Mouse (Mus musculus): ENCODE measurements around the gene Sufu.

Gene Sufu

DNA sequence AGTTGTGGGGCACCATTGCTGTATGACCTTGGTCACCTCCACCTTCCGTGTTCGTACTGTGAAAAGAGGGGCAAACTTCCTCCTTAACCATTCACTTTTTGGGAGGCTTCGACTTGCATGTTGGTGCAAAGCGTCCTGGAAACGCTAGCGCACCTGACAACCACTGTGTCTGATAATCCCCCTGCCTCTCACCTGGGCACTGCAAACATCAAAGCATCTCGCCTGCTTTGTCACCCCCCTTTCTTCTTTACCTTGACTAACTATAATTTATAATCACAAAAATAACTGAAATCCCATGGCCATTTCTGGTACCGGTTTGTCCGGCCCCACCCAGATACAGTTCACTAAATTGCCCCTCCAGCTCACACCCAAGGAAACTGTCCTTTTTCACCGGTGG lies 2.0 kb upstream of the Sufu start:
- DNase-seq (ENCODE audit: low spot score): no peak

DNA sequence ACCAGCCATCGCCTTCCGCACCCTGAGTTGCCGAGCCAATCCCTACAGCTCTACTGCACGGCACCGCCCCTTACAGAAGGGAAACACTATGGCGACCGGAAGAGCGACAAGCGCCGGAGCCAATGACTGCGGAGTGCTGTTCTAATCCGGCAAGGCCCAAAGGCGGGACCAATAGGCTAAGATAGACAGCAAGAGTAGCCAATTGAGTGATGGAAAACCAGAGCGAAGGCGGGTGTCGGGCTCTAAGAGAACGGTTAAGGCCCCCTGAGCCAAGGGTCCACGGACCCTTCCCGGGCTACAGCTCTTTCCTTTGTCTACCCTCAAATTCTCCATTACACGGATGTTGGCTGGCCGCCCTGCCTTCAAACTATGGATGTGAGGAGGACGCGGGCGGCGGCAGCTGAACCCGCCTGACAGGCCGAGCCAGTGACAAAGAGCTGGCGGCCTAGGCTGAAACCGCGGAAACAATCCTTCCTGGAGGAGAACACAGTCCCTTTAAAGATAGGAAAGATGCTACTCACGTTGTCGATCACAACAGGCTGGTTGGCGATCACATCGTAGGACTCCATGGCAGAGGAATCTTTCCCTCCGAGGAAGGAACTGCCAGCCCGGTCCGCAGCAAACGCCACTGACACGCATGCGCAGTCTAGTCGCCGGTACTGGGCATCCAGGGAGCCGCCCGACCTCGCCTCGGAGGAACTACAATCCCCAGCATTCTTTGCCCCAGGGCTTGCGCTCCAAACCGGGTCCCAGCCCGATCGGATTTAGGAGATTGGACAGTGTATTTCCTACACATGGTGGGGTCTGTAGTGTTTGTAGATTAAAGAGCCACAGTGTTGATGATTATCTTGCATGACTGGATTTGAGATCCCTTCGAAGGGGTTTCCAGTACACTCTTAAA lies 1.3 kb upstream of the Sufu start, which contains the start of gene Actr1a:
Gene Actr1a, minus strand, starts transcription at position 640 of the 901 bp plus-strand sequence.
- peak; percentile 98 for DNase-seq (ENCODE audit: low spot score)

DNA sequence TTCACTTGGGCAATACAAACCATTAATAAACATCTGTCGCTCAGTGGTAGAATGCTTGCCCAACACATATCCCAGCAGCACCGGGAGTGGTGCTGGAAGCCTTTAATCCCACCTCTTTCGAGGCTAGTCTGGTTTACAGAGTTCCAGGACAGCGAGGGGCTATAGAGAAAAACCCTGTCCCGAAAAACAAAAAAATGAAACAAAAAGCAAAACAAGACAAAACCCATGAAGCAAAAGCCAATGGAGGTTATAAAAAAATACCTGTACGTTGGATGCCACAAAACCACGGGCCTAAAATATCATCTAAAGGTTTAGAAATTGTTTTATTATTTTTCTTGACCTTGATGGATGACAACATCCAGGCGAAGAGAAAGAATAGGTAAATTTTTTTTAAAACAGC lies 587 bp upstream of the Sufu start:
- DNase-seq (ENCODE audit: low spot score): no peak

DNA sequence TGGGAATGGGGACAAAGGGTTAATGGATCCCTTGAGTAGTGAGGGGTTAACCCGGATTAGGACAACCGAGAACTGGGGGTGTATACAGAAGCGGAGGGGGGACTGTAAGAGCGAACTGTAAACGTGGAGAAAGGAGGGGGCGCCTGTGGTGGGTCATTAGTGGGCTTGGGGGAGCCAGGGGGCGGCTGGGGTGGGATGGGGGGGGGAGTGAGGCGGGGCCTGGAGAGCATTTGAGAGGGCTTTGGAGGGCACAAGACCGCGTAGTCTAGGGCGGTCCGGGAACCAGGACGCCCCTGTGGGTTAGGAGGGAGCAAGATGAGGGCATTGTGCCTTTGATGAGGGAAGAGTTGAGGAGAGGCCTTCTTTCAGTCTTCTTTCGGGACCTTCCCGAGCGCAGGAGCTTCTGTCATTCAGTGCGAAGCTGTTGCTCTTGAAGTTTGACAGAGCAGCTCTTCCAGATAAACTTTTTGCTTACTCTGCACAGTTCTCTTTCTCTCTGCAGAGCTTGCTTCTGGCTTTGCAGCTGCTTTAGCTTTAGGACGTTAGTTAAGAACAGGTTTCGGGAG lies 823 bp downstream of the Sufu start:
- DNase-seq (ENCODE audit: low spot score): no peak

DNA sequence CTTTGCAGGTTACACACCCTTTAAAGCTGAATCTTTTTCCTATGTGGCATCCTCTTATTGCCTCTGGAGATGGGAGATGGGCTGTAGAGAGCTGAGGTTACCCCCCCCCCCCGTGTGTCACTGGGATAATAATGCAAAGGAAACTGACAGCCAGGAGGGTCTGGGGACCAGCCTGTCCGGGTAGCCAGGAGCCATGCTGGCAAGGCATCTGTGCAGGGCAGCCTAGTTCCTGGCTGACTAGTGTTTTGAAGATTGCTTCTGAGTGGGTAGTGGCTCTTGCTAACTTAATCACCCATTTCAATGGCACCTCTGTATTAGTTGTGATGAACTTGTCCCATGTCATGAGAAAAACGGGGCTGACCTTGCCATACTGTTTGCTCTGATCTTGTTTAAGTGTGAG lies 1.7 kb downstream of the Sufu start:
- DNase-seq (ENCODE audit: low spot score): no peak

DNA sequence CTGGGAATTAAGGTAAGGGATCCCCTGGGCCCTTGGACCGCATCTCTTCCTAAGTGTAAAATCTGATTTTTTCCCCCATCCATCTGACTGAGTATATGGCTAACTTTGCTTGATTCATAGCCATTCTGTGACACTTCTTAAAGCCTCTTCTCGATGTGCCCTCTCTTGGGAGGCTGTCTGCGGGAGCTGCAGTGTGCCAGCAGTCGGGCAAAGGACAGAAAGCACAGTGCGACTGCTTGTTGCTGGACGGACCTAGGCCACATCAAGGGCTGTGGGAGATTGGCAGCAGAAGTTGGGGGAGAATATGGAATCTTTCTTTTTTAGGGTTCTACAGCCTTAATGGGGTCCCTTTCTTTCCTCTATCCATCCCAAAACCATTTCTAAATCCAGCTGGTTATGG lies 2.7 kb downstream of the Sufu start:
- no peak for DNase-seq (ENCODE audit: low spot score)

DNA sequence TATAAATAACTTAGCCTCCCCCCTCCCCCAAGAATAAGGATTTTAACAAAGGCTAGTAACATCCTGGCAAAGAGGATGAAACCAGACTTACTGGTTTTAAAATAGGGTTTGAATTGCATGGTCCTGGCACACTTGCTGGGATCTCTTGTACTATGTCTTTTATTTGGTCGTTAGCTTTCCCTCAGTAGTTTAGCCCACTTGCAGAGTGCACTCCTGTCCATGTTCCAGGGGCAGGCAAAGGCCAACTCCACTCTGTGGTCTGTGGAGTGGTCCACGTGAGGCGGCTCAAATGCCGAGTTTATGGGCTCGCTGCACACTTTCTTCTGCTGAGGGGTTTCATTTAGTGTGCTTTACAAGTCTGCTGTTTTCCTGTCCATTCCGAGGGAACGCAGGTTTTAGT lies 3.2 kb downstream of the Sufu start:
- DNase-seq (ENCODE audit: low spot score): peak; percentile 50

DNA sequence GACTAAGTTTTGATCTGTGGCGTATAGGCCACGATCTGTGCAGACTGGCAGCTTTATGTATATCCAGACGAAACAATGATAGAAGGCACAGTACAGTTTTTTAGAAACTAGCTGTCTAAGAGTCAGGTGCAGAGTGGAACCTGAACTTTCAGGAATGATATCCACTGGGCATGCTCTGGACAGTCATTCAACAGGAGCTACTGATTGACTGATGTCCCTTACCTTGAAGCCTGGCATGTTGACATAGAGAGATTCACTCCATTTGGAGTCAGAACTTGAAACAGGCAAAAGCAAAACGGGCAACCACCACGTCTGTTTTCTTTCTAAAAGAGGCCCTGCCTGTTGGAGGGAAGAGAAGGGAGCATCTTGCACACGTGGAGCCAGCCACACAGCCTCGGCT lies 3.9 kb downstream of the Sufu start:
- no peak for DNase-seq (ENCODE audit: low spot score)

DNA sequence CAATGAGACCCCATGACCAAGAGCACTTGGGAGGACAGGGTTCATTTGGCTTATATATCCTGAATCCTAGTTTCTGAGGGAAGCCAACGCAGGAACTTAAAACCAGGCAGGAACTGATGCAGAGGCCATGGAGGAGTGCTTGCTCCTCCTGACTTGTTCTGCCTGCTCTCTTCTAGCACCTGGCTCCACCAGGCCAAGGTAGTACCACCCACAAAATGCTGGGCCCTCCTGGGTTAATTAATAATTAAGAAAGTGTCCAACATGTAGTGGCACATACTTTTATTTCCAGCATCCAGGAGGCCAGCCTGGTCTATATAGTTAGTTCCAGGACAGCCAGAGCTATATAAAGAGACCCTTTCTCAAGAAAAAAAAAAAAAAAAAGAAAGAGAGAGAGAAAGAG lies 7.3 kb downstream of the Sufu start:
- no peak for DNase-seq (ENCODE audit: low spot score)

DNA sequence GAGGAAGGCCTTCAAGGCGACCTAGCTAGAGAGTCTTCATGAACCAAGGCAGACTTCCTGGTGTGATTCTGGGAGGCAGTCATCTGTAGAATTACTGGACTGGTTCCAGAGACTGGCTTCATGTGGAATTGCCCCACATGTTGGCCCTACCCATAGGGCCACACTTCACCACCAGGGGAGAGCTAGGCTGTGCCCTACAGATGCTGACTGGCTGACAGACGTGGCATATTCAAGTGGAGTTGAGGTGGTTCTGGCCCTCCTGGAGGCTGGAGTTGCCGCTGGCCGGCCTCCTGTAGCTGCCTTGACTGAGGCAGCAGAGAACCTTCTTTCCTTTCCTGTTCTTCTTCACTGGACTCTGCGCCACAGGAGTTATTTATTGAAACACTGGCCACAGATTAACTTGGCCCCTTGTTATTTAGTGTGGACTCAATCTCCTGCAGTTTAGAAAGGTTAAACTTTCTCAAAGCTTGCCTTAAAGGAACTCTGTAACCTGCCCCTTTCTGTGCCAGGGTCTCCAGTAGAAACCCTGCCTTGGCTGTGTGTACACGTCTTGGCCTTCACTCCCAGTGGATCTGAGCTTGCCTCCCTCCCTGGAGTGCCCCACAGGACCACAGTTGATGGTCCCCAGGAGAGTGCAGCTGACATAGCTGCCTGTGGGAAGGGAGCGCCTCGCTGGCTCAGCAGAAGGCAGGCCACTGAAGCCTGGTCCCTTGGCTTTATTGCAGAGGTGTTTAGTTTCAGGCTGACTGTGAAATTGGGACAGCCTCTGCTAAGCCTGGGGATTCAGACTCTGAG lies 10.1 kb downstream of the Sufu start:
- no peak for DNase-seq (ENCODE audit: low spot score)

DNA sequence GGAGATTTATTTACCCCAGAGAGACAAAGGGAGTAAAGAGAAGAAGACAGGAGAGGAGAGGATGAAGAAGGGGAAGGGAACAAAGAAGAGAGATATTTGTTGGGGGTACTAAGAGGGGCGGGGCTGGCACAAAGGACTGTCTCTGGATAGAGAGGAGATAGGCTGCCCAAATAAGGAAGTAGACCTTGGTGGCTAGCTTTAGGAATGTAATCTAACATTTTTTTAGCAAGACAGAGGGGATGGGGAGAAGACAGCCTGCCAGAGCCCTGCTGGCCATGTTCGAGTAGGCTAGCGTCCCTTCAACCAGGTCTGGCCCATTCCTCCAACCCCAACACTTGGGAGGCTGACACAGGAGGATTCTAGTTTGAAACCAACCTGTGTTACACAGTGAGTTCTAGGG lies 12.8 kb downstream of the Sufu start:
- no peak for DNase-seq (ENCODE audit: low spot score)

DNA sequence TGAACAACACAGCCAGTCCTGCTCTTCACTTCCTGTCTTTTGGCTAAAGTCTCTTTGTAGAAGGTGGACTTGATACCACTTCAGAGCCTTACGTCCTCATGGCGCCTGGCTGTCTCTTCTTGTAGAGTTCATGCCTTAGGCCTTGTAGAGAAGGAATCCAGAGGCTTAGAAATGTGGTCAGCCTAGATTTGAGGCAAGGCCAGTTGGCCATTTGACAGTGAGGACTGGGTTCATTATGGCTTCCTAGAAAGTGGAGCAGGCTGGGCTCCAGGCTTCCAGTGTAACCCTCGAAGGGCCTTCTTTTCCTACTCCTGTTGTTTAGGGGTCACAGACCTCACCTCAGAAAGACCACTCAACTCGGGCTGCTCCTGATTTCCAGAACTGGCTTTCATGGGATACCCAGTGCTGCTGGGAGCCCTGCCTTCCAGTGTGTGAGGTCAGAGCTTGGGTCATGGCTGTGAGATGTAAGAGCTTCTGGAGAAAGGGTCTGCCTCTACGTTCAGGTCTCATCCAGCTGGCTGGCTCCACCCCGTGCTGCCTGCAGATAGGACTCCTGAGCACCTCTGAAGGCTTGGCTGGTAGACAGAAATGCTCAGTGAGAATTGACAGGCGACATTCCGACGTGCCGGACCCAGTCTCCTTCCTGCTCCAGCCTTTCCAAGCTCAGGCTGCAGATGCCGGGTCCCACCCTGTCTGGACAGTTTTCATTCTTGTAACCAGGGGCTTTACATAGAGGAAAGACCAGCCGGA lies 15.5 kb downstream of the Sufu start:
- DNase-seq (ENCODE audit: low spot score): no peak

DNA sequence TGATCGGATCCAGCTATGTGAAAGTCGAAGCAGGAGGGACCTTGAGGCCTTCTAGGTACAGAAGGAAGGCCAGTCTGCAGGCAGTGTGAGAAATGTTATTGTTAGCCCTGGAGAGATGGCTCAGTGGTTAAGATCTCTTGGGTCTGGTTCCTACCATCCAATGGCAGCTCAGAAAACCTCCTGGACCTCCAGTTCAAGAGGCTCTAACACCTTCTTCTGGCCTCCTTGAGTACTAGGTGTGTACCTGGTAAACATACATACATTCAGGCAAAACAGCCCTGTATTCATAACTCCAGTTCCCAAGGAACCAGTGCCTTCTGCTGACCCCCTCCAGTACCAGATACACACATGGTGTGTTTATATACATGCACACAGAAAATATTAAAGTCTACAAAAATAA lies 17.3 kb downstream of the Sufu start:
- DNase-seq (ENCODE audit: low spot score): peak; percentile 46

DNA sequence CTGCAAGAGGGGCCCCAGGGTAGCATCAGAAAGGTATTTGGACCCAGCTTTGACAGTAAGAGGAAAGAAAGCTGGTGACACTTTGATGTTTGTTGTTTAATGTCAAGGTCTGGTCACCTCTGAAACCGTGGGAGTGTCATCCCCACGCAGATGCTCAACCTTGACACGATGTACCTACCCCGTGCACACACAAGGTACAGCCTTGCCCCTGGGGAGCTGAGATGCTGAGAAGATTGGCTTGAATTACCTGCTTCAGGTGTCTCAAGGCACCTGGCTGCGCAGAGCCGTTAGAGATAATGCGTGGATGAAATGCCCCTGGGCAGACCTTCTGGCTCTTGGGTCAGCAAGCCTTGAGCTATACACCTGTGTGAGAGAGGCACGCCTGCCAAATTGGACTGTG lies 17.8 kb downstream of the Sufu start:
- DNase-seq (ENCODE audit: low spot score): no peak

DNA sequence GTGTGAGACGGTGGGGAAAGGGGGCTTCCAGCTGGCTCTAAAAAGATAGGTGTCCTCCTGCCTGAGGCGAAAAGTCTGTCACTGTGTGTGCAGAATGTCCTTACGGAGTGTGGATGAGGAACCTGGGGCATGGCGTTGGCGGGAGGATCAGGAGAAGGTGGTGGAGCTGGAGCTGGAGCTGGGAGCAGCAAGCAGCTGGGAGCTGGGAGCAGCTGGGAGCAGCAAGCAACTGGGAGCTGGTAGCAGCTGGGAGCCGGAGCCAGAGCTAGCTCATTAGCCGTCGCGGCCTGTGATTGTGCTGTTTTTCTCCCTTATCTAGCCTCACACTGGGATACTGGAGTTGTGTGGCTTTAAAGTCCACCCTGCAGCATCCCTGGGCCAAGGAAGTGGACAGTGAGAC lies 19.6 kb downstream of the Sufu start:
- DNase-seq (ENCODE audit: low spot score): no peak

DNA sequence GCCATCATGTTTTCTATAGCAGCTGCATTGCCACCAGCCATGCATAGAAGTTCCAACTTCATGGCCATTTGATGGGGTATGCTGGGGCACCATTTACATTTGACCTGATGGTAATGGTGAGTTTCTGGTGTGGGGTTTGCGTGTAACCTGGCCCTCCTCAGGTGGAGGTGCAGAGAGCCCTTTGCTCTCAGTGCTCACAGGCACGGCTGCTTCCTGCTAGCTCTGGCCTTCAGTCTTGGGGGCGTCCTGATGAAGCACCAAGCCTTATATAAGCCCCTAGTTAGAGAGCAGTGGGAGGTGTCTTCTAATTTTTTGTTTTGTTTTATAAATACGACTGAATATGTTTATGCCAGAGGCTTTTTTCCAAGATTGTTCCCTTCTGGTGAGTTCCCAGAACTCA lies 21.4 kb downstream of the Sufu start:
- DNase-seq (ENCODE audit: low spot score): no peak

DNA sequence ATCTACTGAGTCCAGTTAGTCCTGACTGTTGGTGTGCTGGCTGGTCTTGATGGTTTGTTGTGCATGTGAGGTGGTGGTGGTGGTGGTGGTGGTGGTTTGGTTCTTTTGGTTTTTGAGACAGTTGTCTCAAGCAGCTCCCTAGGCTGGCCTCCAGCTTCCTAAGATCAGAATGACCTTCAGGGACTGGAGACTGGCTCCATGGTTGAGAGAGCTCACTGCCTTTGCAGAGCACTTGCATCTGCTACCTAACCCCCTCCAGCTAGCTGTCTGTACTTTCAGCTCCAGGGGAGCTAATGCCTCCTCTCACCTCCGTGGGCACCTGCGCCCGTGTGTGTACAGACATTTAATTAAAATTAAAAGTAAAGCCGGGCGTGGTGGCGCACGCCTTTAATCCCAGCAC lies 23.7 kb downstream of the Sufu start:
- DNase-seq (ENCODE audit: low spot score): no peak

DNA sequence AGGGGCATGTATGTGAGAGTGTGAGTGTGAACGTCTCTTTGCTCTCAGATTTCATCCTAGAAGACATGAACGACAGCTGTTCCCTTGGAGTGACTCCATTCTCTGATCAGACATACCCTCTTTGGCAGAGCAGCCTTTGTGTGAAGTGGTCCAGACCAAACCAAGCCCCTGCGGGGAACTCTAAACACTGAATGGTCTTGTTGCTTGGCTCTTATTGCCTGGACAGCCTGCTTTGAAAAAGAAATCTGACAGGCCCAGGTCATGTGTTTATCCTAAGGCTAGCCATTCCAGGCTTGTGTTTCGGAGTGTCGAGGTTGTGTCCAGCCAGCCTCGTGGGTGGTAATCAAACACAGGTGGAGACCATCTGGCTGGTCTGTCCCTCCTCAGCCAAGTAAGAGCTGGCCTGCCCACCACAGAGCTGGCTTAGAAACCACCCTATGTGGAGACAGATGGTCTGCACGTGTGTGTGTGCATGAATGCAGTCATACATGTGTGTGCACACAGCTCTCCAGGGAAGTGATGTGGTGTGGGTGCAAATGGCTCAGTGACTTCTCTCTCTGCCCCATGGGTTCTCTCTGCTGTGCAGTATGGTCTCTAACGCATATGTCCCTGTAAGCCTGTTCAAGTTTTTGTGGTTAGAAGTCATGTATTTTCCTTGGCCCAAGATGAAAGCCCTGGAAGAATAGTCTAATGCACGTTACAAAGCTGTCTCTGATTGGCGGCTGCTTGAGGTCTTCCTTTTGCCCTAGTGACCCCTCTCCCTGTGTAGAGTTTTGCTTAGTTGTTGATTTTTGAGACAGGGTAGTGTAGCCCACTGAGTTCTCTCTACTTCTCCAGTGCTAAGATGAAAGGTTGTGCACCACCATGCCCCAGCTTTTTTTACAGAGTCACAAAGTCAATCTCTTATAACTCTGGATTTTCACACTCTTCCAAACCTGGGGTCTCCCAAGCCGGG lies 26.0 kb downstream of the Sufu start:
- no peak for DNase-seq (ENCODE audit: low spot score)

DNA sequence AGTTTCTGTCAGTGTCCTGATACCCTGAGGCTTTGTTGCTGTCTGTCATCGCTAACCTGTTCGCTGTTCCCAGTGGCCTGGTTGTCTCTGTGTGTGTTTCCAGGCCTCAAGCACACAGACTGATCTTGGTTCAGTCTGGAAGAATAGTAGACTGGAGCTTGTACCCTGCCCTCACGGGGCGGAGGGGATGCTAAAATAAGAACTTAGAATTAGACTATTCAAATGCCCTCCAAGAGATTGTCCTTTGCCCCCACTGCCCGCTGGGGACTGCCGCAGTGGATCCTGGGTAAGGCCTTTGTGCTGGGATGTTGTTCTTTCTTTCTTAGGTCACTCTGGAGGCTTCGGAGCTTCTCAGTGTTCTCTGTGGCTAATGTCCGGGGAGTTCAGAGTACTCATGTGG lies 28.6 kb downstream of the Sufu start:
- no peak for DNase-seq (ENCODE audit: low spot score)

DNA sequence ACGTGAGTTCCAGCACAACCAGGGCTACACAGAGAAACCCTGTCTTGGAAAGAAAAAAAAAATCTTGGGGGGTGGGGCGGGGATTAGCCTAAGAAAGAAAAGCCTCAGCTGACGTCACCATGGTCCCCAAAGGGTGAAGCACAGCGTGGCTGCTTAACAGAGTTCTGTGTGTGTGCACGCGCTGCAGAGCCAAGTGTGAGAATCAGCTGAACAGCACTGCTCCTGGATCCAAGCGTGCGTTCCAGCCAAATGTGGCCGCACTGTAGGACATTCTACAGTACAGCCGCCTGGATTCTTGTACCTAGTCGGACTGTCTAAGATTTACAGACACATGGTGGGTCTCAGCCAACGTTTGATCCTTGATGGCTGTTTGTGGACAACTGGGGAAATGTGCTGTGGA lies 29.8 kb downstream of the Sufu start:
- no peak for DNase-seq (ENCODE audit: low spot score)

DNA sequence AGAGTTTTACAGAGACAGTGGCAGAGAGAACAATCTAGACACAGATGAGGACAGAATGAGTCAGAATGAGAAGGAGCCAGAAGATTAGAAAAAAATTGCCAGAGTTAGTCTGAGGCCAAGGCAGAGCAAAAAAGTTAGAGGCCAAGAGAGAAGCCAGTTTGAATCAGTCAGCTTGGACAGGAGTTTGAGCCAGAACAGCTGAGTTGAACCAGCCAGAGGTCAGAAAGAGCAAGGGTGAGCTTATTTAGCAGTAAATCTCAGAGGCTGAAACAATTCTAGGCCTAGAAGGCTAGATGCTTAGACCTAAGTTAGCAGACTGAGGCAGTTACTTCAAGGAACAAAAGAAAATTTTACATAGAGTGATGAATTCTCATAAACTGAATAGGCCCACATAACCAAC lies 32.6 kb downstream of the Sufu start:
- no peak for DNase-seq (ENCODE audit: low spot score)

All from lung, postnatal 25 days (tissue).